Mouse (Mus musculus) stomach, embryonic 16.5 days (tissue): ENCODE data around the gene Grb10. TPM values are rescaled to one million over a fixed set of nuclear protein-coding genes. Genes with fewer than 3 reads are reported as not detected.

Experiments
- ATAC-seq: fragments of 200-750 bp; cut with Nextera tagmentation; 2 replicates; pipeline ENCODE4 v1.8.0; 2017; ENCODE audit warnings: moderate number of reproducible peaks, moderate TSS enrichment; ENCODE audit not compliant: insufficient read depth, low FRiP score
- H3K27ac ChIP-seq: fragments of 300-500 bp; sonication (generic); 2 replicates; pipeline ENCODE4 v1.5.1; 2014; ENCODE audit warnings: low read length
- H3K27me3 ChIP-seq: fragments of 300-500 bp; sonication (generic); 2 replicates; pipeline ENCODE4 v1.6.1; 2014; ENCODE audit warnings: low read length, control low read depth, mixed read lengths; ENCODE audit not compliant: control insufficient read depth, insufficient read depth
- H3K36me3 ChIP-seq: fragments of 300-500 bp; sonication (generic); 2 replicates; pipeline ENCODE4 v1.6.1; 2014; ENCODE audit warnings: low read length; ENCODE audit not compliant: control insufficient read depth, insufficient read depth
- H3K4me1 ChIP-seq: fragments of 300-500 bp; sonication (generic); 2 replicates; pipeline ENCODE4 v1.6.1; 2014; ENCODE audit warnings: low read length, control low read depth, mixed read lengths; ENCODE audit not compliant: control insufficient read depth, insufficient read depth
- H3K4me2 ChIP-seq: fragments of 300-500 bp; sonication (generic); 2 replicates; pipeline ENCODE4 v1.6.1; 2014; ENCODE audit warnings: low read depth, low read length, mixed read lengths
- H3K4me3 ChIP-seq: fragments of 300-500 bp; sonication (generic); replicated peaks from 2 replicates; pipeline ENCODE4 v1.5.1; 2014; ENCODE audit warnings: mild to moderate bottlenecking, low read length
- H3K9ac ChIP-seq: fragments of 300-500 bp; sonication (generic); 2 replicates; pipeline ENCODE4 v1.6.1; 2014; ENCODE audit warnings: low read length
- H3K9me3 ChIP-seq: fragments of 300-500 bp; sonication (generic); replicated peaks from 2 replicates; pipeline ENCODE4 v1.6.1; 2016; ENCODE audit warnings: low read length, control low read depth; ENCODE audit not compliant: control insufficient read depth
- WGBS: fragments of 180-500 bp; shearing (Covaris S2); extraction: QIAGEN DNeasy Blood & Tissue Kit; methylation state at CpG from one replicate; pipeline ENCODE4 v1.1.7; 2014; 5-methylcytosine and 5-hydroxymethylcytosine counted together
- polyA plus RNA-seq: library from polyadenylated mRNA; unstranded; fragments of >200 nt; fragmentation: Nextera tagmentation; extraction: Ambion mirVana; gene quantifications from 2 replicates; pipeline ENCODE4 v1.2.1, GENCODE M21; 2015

The Grb10 gene
- polyA plus RNA-seq, 1 experiment from 2014 or later = 397 TPM

DNA sequence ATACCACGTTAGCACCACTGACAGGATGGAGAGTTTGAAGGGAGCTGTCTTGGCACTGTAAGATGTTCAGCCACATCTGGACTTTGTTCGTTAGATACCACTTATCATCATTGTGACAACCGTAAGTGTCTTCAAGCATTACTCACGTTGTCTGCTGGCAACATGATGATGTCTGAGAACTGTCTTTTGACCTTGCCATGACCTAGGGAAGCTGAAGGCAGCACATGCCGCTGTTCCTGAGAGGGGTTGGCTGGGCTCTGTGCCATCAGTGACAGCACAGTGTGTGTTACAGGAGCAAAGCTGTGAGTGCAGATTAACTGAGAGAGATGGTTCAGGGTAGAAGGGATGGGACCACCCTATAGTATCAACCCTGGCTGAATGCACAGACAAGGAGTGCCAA lies 137.0 kb downstream of the Grb10 start:
- H3K27me3 ChIP-seq = no peaks in the 10 kb centered on the region
- no peaks in the 10 kb centered on the region for H3K36me3 ChIP-seq
- no peak; the same call in 1 of the 2 replicates for ATAC-seq
- H3K4me2 ChIP-seq = no peak overlapping the region
- no peak overlapping the region for H3K9ac ChIP-seq
- H3K27ac ChIP-seq = peak overlapping the region; percentile 12; the same call in 1 of the 2 replicates
- H3K4me3 ChIP-seq = no peak overlapping the region
- no peaks in the 10 kb centered on the region; the same call in 1 of the 2 replicates for H3K4me1 ChIP-seq
- 41% methylated on average over 5 of the region's 5 CpGs for WGBS
- no peaks in the 10 kb centered on the region for H3K9me3 ChIP-seq

DNA sequence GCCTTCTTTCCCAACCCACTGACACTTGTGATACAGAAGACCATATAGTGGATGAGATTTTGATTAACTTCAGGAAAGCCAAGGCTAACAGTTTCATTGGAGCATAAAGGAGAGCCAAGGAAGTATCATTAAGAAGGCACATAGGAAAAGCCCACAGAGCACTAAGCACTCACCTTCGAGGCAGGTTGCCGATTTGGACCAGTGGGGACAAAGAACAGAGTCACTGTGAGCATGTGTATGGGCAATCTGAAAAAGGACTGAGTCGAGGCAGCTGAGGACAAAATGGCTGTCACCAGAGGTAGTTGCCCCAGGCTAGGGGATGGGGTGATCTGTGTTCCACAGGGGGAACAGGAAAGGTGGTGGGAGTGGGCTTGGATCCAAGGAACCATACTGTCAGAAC lies 140.0 kb downstream of the Grb10 start:
- Histone ChIP-seq H3K9ac (no peak overlapping the region), H3K4me3 (no peak overlapping the region), H3K27ac (peak overlapping the region; percentile 80), H3K4me2 (no peak overlapping the region), H3K4me1 (peaks cover 5% of the 10 kb centered on the region; the same call in 1 of the 2 replicates), H3K36me3 (no peaks in the 10 kb centered on the region), H3K9me3 (no peaks in the 10 kb centered on the region), H3K27me3 (no peaks in the 10 kb centered on the region)
- ATAC-seq = no peak
- WGBS = 86% methylated on average over 3 of the region's 3 CpGs

DNA sequence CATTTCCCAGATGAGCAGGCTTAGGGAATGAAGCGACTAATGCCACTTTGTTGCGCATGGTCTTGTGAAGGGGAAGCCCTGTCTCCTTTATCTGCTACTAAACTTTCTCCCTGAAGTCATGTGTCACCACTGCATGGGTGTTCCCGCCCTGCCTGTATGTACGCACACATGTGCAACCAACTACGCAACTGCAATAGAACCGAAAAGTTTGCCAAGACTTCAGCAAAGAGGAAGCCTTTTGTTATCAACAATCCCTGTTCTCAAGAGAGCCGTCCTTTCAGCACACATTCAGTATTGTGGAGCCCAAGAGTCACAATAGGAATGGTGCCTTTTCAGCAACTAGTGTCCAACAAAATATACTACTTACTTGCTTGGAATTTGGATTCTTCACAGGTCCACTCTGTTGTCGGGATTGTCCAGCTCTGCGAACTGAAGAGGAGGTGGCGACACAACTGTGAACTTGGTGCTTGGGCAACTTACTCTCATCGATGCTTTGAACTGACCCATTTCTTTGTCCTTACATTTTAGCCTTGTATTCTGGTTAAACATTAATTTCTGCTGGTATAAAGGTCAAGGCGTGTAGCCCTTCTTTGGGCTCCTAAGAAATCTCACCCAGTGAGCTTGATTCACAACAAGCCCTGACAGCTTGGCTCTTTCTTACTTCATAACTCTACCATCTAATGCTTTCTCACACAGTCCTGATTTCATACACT lies 140.7 kb downstream of the Grb10 start, which contains the start of gene Ddc:
TSS of gene Ddc (minus strand) at position 500 of the 713 bp plus-strand sequence.
- WGBS = 60% methylated on average over 12 of the region's 12 CpGs
- peaks cover 7% of the 10 kb centered on the region for H3K4me1 ChIP-seq
- ATAC-seq = peak; percentile 71
- H3K27me3 ChIP-seq = no peaks in the 10 kb centered on the region
- no peaks in the 10 kb centered on the region for H3K36me3 ChIP-seq
- no peaks in the 10 kb centered on the region for H3K9me3 ChIP-seq
- H3K4me3 ChIP-seq = peak within 1 kb of the TSS; percentile 33
- H3K27ac ChIP-seq = peak within 1 kb of the TSS; percentile 80
- H3K4me2 ChIP-seq = peak within 1 kb of the TSS; percentile 36
- H3K9ac ChIP-seq = peak within 1 kb of the TSS; percentile 31; the same call in 1 of the 2 replicates

DNA sequence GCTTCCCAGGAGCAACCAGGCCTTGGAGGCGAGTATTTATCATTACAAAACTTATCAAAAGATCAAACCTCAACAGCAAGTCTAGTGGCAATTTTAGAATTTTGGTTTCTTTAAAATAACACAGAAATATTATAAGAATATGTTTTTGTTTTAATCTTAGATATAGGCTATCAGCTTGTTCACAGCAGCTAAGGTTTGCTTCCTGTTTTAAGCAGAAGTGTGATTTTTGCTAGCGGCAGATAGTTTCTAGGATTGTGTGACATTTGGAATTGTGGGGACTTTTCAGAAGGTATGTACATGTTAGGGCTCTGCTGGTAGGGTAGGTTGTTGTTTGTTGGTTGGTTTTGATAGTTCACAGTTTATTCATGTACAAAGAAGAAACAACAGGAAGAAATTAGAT lies 143.0 kb downstream of the Grb10 start:
- no peak overlapping the region for H3K4me2 ChIP-seq
- H3K4me1 ChIP-seq = peaks cover 9% of the 10 kb centered on the region
- H3K9me3 ChIP-seq = peaks cover 3% of the 10 kb centered on the region; the same call in 1 of the 2 replicates
- H3K36me3 ChIP-seq = no peaks in the 10 kb centered on the region
- no peak for ATAC-seq
- no peak overlapping the region for H3K9ac ChIP-seq
- H3K27me3 ChIP-seq = no peaks in the 10 kb centered on the region
- H3K27ac ChIP-seq = no peak overlapping the region
- H3K4me3 ChIP-seq = no peak overlapping the region
- 72% methylated on average over 2 of the region's 2 CpGs for WGBS

DNA sequence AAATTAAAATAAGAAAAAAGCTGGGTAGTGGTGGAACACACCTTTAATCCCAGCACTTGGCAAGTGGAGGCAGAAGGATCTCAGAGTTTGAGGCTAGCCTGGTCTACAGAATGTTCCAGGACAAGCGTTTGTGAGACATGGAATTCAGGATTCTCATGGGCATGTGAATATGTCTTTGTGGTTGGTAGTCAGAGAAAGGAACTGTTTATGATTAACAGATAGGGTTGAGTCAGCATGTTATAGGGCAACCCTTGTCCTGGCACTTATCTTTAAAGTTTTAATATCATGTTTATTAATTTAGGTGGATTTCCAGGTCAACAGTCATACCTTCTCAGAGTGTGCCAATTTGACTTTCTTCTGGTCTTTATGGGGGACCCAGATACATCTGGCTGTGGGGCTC lies 144.7 kb downstream of the Grb10 start:
- Histone ChIP-seq H3K4me2 (no peak overlapping the region), H3K9ac (no peak overlapping the region), H3K4me3 (no peak overlapping the region), H3K36me3 (no peaks in the 10 kb centered on the region), H3K9me3 (peaks cover 3% of the 10 kb centered on the region; the same call in 1 of the 2 replicates), H3K4me1 (peaks cover 9% of the 10 kb centered on the region), H3K27ac (no peak overlapping the region; the same call in 1 of the 2 replicates), H3K27me3 (no peaks in the 10 kb centered on the region)
- no peak for ATAC-seq
- 79% methylated on average over 1 of the region's 1 CpGs for WGBS

DNA sequence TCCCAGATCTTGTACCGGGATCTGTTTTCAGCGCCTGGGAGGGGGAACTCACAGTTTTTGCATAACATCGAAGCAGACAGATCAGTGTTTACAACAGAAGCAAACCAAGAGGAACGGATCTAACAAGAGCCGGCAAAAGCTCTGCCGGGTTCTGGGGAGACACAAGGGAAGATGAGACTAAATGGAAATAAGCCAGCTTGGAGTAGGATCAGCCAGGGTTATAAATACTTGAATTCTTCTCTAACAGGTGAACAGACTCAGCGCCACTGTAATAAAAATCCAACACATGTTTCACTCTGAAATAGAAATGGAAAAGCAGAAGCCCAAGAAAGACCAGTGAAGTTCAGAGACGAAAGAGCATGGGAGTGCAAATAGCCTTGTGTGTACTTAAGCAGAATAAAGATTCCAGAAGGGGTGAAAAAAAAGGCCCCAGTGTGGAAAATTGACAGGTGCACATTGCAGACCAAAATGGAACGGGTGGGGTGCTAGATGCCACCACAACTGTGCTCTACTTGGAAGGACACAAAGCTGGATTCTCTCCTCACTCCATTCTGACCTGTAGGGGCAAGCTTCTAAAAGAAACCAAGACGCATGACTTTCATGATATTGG lies 145.4 kb downstream of the Grb10 start:
- Histone ChIP-seq H3K36me3 (no peaks in the 10 kb centered on the region), H3K9ac (no peak overlapping the region), H3K27ac (peak overlapping the region; percentile 60), H3K4me3 (no peak overlapping the region), H3K4me2 (peak overlapping the region; percentile 16), H3K9me3 (peaks cover 3% of the 10 kb centered on the region; the same call in 1 of the 2 replicates), H3K27me3 (no peaks in the 10 kb centered on the region), H3K4me1 (peaks cover 9% of the 10 kb centered on the region)
- 22% methylated on average over 10 of the region's 10 CpGs for WGBS
- ATAC-seq = no peak; the same call in 1 of the 2 replicates

DNA sequence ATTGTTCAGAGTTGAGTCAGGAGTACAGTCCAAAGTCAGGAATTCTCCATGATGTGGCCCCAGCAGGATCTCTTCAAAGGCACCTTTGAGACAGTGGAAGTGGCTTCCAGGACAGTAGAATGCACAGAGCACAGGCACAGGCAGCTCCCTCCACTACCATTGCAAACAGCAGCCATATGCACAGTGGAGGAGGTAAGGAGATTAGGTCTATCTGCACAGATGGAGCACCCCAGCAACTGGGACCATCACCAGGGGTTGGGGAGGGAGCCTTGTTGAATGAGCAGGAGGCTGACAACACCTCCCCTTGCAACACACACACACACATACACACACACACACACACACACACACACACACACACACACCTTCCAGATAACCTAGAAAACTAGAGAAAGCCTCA lies 146.7 kb downstream of the Grb10 start:
- Histone ChIP-seq H3K27me3 (no peaks in the 10 kb centered on the region), H3K36me3 (no peaks in the 10 kb centered on the region), H3K9me3 (peaks cover 3% of the 10 kb centered on the region; the same call in 1 of the 2 replicates), H3K4me1 (peaks cover 9% of the 10 kb centered on the region), H3K4me3 (no peak overlapping the region), H3K27ac (no peak overlapping the region), H3K9ac (no peak overlapping the region), H3K4me2 (no peak overlapping the region)
- no peak for ATAC-seq

DNA sequence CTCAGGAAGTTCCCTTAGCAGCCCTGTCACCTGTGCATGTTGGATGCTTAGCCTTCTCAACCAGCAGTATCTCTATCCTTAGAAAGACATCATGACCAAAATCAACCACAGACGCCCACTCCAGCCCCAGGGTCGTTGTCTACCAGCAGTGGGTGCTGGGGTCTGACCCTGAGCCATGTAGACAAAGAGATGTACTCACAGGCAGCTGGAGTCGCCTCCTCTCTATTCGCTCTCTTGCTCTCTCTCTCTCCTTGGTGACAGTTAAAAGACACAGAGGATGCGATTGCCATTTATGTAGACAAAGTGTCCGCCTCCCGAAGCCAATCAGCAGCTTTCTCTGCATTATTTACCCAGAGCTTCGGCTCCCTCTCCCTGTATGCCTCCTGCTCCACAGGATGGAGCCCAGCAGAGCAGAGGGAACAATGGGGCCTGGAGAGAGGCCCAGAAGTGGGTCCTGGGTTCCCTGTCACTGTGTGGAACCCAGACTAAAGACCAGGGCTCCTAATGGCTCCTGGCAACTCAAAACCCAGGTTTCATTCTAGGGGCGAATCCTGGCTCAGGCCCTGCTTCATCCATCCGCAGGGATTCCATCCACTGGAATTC lies 148.2 kb downstream of the Grb10 start:
- WGBS = 68% methylated on average over 10 of the region's 10 CpGs
- no peak for ATAC-seq

DNA sequence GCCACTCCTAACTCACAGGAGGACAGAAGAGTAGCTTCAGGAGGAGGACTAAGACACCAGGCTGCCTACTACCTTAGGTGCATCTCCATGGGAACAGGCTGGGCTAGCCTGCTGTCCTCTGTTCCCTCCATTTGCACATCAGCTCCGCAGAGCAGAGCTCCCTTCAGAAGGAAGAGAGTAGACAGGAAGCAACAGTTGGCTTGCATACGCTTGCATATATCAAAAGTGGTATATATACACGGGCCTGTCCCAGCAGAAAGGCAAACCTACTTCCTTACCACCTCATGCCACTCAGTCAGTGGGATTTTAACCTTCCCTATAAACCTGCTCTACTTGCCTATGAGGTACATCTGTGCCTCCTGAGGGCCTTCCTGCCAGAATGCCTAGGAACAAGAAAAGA lies 149.8 kb downstream of the Grb10 start:
- no peaks in the 10 kb centered on the region for H3K36me3 ChIP-seq
- peaks cover 3% of the 10 kb centered on the region; the same call in 1 of the 2 replicates for H3K9me3 ChIP-seq
- H3K27me3 ChIP-seq = no peaks in the 10 kb centered on the region
- H3K9ac ChIP-seq = no peak overlapping the region
- 60% methylated on average over 3 of the region's 3 CpGs for WGBS
- H3K4me2 ChIP-seq = no peak overlapping the region
- H3K4me1 ChIP-seq = peaks cover 23% of the 10 kb centered on the region
- ATAC-seq = no peak
- H3K27ac ChIP-seq = peak overlapping the region; percentile 4; the same call in 1 of the 2 replicates
- H3K4me3 ChIP-seq = no peak overlapping the region

More for the DNA sequence above, 148.2 kb downstream of the Grb10 start:
- H3K9me3 ChIP-seq = peaks cover 3% of the 10 kb centered on the region; the same call in 1 of the 2 replicates
- no peak overlapping the region for H3K9ac ChIP-seq
- H3K27me3 ChIP-seq = no peaks in the 10 kb centered on the region
- no peaks in the 10 kb centered on the region for H3K36me3 ChIP-seq
- H3K4me2 ChIP-seq = no peak overlapping the region
- no peak overlapping the region for H3K4me3 ChIP-seq
- no peak overlapping the region for H3K27ac ChIP-seq
- H3K4me1 ChIP-seq = peaks cover 21% of the 10 kb centered on the region
